Mouse (Mus musculus): ENCODE results near the gene Cd3eap.

The Cd3eap gene

DNA sequence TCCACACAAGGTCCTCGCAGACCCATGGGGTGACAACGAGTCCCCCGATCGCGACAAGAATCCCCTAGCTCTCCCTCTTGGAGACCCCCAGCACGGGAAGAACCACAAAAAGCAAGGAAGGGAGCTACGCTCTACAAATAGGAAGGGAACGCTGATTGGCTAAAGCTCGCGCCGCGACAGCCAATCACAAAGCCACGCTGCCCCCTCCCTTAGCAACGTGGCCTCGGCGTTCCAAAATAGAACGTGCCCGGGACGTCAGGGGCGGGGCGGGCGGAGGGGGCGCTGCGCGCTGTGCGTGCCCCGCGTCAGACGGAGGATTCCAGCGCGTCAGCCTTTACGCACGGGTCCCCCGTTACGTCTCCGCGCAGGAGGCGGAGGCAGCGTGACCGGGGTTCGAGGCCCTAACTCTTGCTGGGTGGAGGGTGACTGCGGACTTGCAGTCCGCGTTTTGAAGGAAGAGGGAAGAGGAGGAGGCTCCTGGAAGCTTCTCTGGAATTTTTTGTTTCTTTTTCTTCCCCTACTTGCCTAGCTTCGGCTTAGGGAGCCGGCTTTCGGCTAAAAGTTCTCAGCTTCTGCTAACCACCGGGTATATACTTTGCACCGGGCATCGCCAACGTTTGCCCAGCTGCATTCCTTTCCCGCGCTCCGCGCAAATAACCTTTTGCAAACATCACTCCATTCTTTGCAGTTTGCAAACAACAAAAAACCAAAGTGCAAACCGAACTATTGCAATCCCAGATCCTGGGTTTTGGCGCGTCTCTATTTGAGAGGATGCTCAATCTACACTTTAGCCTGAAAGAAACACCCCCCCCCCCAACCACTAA, 50.6 kb downstream of the Cd3eap start:
- peak; percentile 95 to 97 for DNase-seq (ENCODE audit: low spot score in 2 of 2)

DNA sequence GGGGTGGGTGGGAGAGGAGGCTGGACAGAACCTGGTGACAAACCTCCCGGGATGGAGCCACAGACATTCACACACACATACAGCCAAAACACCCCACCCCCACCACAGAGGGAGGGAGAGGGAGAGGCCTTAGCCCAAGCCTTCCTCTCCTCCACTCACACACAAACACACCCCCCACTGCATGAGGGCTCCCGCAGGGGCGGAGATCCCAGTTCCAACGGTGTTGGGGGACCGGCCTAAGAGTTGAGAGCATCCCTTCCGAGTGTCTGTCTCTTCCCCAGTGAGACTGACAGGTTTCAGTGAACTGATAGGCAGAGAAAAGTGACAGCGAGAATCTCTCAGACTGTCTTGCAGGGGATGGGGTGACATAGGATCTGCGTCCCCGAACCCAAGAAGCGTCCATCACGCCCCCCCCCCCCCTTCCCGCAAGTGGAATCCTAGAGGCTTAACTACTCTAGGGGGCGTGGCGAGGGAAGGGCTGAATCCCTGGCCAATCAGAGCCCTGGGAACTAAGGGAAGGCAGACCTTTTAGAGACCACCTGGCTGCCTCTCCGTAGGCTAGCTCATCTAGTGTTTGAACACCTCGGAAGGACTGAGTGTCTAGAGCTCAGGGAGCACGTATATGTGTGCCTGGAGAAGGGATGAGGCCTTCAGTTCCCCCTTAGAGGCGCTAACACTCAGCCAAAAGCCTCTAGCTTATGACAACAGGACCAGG, 51.4 kb downstream of the Cd3eap start:
- peak; percentile 72 to 80 for DNase-seq (ENCODE audit: low spot score in 2 of 2)

DNA sequence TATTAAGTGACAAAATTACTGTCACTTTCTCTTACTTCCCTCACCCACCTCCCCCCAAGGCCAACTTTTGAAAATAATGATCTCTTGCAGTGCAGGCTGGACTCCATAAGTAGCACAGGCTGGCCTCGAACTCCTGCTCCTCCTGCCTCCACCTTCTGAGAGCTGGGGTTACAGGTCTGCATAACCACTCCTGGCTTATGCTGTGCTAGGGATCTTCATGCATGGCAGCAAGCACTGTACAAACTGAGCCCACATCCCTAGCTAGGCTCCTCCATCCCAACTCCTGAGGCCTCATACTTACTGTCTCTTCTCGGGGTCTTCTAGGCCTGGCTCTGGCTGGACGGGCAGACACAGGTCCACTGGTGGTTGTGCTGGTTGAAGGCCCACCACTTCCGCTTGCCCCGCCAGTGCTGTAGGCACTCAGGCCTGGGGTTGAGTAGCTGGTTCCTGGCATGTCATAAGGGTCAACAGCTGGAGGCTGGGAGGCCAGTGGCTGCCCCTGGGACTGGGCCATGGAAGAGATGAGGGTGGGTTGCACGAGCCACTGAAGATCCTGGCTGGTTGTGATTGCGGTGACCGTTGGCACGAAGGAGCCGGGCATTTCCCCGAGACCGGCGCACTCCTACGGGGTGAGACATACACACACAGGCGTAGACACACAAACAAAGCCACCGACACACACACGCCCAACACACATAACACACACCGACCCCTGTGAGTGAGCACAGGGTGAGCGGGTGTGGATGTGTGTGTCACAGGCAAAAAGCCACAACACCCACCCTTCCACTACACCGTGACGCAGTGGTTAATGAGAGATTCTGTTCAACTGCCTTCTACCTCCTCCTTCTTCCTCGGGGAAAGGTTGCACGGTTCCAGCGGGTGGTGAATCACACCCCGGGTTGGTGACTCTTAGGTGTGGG, 52.2 kb downstream of the Cd3eap start:
- DNase-seq (ENCODE audit: low spot score in 2 of 2) = peak in 1 of 2 experiments; percentile 54

All from right cerebral cortex, adult 2 months (tissue).